Mouse (Mus musculus) left cerebral cortex, postnatal 25 days (tissue): ENCODE results near the gene Sox15. TPM values are rescaled to one million over a fixed set of nuclear protein-coding genes. Genes with fewer than 3 reads are reported as not detected.
A peak's percentile ranks its signal among the peaks of the same experiment; 100 is the strongest.
"Not testable (repeated sequence)": the region's sequence is repeated elsewhere in the genome, so short reads cannot be mapped to it uniquely, and the experiment has no call there.

Source experiments
- DNase-seq, 2 experiments: peaks; one replicate each; pipeline ENCODE4 v3.0.0; 2022; ENCODE audit warnings: low spot score in 2 of 2, mixed read lengths in 1 of 2
- intact Hi-C: fragments of 180-260 bp; cut with DNase I; formaldehyde crosslinking; loops from one replicate; pipeline ENCODE4 v1.15.1; 2025
- microRNA-seq, 2 experiments: library from miRNA; unstranded; fragments of <30 nt; microRNA quantifications; one replicate each; pipeline ENCODE4 v1.2.0; 2022
- total RNA-seq, 2 experiments: library from RNA; stranded (reverse); gene quantifications; 2 replicates each; pipeline ENCODE4 v1.2.3; 2021

Gene Sox15
- total RNA-seq, 2 experiments from 2014 or later = not detected

GRCm38 (mm10) chr11:69692863-69693262, 37.7 kb downstream of the Sox15 start:
- DNase-seq = no peak
- intact Hi-C loops = no loop called here

GRCm38 (mm10) chr11:69693421-69693965, 38.4 kb downstream of the Sox15 start:
- intact Hi-C loops = no loop called here
- DNase-seq = no peak

GRCm38 (mm10) chr11:69695046-69695360, 39.9 kb downstream of the Sox15 start:
- intact Hi-C loops = no loop called here
- DNase-seq = peak in 1 of 2 experiments; percentile 77

GRCm38 (mm10) chr11:69695361-69696181, 40.5 kb downstream of the Sox15 start, which contains the start of the genes Tnfsf12 and Tnfsfm13:
Gene Tnfsf12 (minus strand): TSS chr11:69695849.
Gene Tnfsfm13 (minus strand): TSS chr11:69696098.
- intact Hi-C loops = no loop called here
- DNase-seq = peak; percentile 23 to 49

- no peak for DNase-seq
- intact Hi-C loops = no loop called here
Measured at GRCm38 (mm10) chr11:69697396-69697795, 42.3 kb downstream of the Sox15 start.

- intact Hi-C loops = no loop called here
- no peak for DNase-seq
Measured at GRCm38 (mm10) chr11:69698574-69698973, 43.5 kb downstream of the Sox15 start.

GRCm38 (mm10) chr11:69699595-69699994, 44.5 kb downstream of the Sox15 start:
- no peak for DNase-seq
- intact Hi-C loops = no loop called here

GRCm38 (mm10) chr11:69702886-69703285, 47.8 kb downstream of the Sox15 start:
- intact Hi-C loops, DNase-seq: not testable (repeated sequence)

GRCm38 (mm10) chr11:69703381-69703780, 48.3 kb downstream of the Sox15 start:
- intact Hi-C loops, DNase-seq: not testable (repeated sequence)

GRCm38 (mm10) chr11:69703814-69704612, 48.9 kb downstream of the Sox15 start:
- intact Hi-C loops = no loop called here
- no peak for DNase-seq

GRCm38 (mm10) chr11:69704613-69705010, 49.5 kb downstream of the Sox15 start:
- DNase-seq = no peak
- intact Hi-C loops = no loop called here

Small RNA genes lying within 50 kb of the gene (microRNA-seq; reads per million reads assigned to microRNA genes)
- gene Mir1934 (5.4 to 8.1 reads per million in 2 experiments), gene Mir467f (0 reads per million in 2 experiments)

Other genes with a start within 250 kb of the Sox15 start
- 10 to 100 TPM; 23.3 to 25.3 TPM for gene Kdm6b, start 241.6 kb upstream of the Sox15 start, total RNA-seq
- 1 to 10 TPM; 3.0 to 3.6 TPM for gene Dnah2, start 106.2 kb upstream of the Sox15 start, total RNA-seq
- gene Efnb3, start 95.1 kb upstream of the Sox15 start, total RNA-seq = 10 to 100 TPM; 57.5 to 60.4 TPM
- 10 to 100 TPM; 10.1 to 10.4 TPM for gene Wrap53, start 75.1 kb upstream of the Sox15 start, total RNA-seq
- 10 to 100 TPM; 18.7 to 21.1 TPM for gene Trp53, start 75.0 kb upstream of the Sox15 start, total RNA-seq
- 100 to 1,000 TPM; 403 to 438 TPM for gene Atp1b2, start 49.4 kb upstream of the Sox15 start, total RNA-seq
- not detected for gene Shbg, start 37.4 kb upstream of the Sox15 start, total RNA-seq
- gene Sat2, start 33.3 kb upstream of the Sox15 start, total RNA-seq = 1 to 10 TPM; 7.4 to 7.7 TPM
- gene Fxr2, start 22.3 kb upstream of the Sox15 start, total RNA-seq = 100 to 1,000 TPM; 122 to 133 TPM
- gene Mpdu1, start 7.3 kb downstream of the Sox15 start, total RNA-seq = 10 to 100 TPM; 59.1 to 59.7 TPM
- 10 to 100 TPM; 17.5 to 19.6 TPM for gene Cd68, start 10.8 kb downstream of the Sox15 start, total RNA-seq
- 100 to 1,000 TPM; 323 to 328 TPM for gene Eif4a1, start 17.1 kb downstream of the Sox15 start, total RNA-seq
- gene Senp3, start 26.8 kb downstream of the Sox15 start, total RNA-seq = 10 to 100 TPM; 94.3 to 97.5 TPM
- 1 to 10 TPM; 2.0 to 2.7 TPM for gene Tnfsf13, start 30.5 kb downstream of the Sox15 start, total RNA-seq
- gene Tnfsf12, start 40.5 kb downstream of the Sox15 start, total RNA-seq = 1 to 10 TPM; 8.6 to 8.9 TPM
- 1 to 10 TPM; 1.9 to 2.2 TPM for gene Tnfsfm13, start 40.8 kb downstream of the Sox15 start, total RNA-seq
- 10 to 100 TPM; 53.3 to 53.6 TPM for gene Polr2a, start 103.3 kb downstream of the Sox15 start, total RNA-seq
- gene Slc35g3, start 106.7 kb downstream of the Sox15 start, total RNA-seq = not detected
- gene Zbtb4, start 110.6 kb downstream of the Sox15 start, total RNA-seq = 100 to 1,000 TPM; 110 to 114 TPM
- 1 to 10 TPM; 1.3 to 2.0 TPM for gene Chrnb1, start 140.6 kb downstream of the Sox15 start, total RNA-seq
- 10 to 100 TPM; 14.9 to 17.2 TPM for gene Fgf11, start 146.5 kb downstream of the Sox15 start, total RNA-seq
- gene Tmem102, start 150.3 kb downstream of the Sox15 start, total RNA-seq = not detected
- gene Gm39566, start 160.0 kb downstream of the Sox15 start, total RNA-seq = not detected
- not detected for gene Spem2, start 163.2 kb downstream of the Sox15 start, total RNA-seq
- under 1 TPM in 1 of 2 experiments, not detected in 1; 0.43 TPM for gene Spem1, start 166.9 kb downstream of the Sox15 start, total RNA-seq
- 100 to 1,000 TPM; 233 to 248 TPM for gene Nlgn2, start 182.5 kb downstream of the Sox15 start, total RNA-seq
- gene Tmem256, start 183.2 kb downstream of the Sox15 start, total RNA-seq = 100 to 1,000 TPM; 129 to 134 TPM
- 10 to 100 TPM; 15.6 to 19.2 TPM for gene Plscr3, start 191.1 kb downstream of the Sox15 start, total RNA-seq
- gene Tnk1, start 203.4 kb downstream of the Sox15 start, total RNA-seq = under 1 TPM in 1 of 2 experiments, not detected in 1; 0.27 TPM
- not detected for gene Tmem95, start 222.7 kb downstream of the Sox15 start, total RNA-seq
- gene Kctd11, start 226.1 kb downstream of the Sox15 start, total RNA-seq = 1 to 10 TPM; 1.1 to 1.2 TPM
- gene Acap1, start 240.2 kb downstream of the Sox15 start, total RNA-seq = not detected
- gene 2810408A11Rik, start 245.7 kb downstream of the Sox15 start, total RNA-seq = under 1 TPM; 0.55 to 0.60 TPM
- 100 to 1,000 TPM; 113 to 117 TPM for gene Neurl4, start 245.8 kb downstream of the Sox15 start, total RNA-seq